Mouse (Mus musculus) MEL (cell line): ENCODE results near the gene Ccpg1. TPM values are rescaled to one million over a fixed set of nuclear protein-coding genes. Genes with fewer than 3 reads are reported as not detected.
A peak's percentile ranks its signal among the peaks of the same experiment; 100 is the strongest.

ENCODE experiments used
- DNase-seq: peaks from one replicate; pipeline ENCODE4 v3.0.0; 2011; ENCODE audit warnings: low read depth, low spot score
- H3K27ac ChIP-seq: 2 replicates; pipeline ENCODE4 v1.5.1; 2012; ENCODE audit warnings: low read depth, mild to moderate bottlenecking, control low read depth, low read length, moderate library complexity; ENCODE audit not compliant: control insufficient read depth
- H3K27me3 ChIP-seq, 2 experiments: fragments of 150-350 bp in 1 of 2; sonication (generic) in 1 of 2; 2 replicates each; pipeline ENCODE4 v1.6.1; 2012; ENCODE audit warnings: low read length in 2 of 2, mild to moderate bottlenecking in 2 of 2, improper control_type of control experiment in 1 of 2, moderate library complexity in 1 of 2; ENCODE audit not compliant: insufficient read depth in 2 of 2, control insufficient read depth in 1 of 2
- H3K36me3 ChIP-seq, 2 experiments: 2 replicates each; pipeline ENCODE4 v1.6.1; 2012 to 2014; ENCODE audit warnings: low read length in 2 of 2, improper control_type of control experiment in 1 of 2, inconsistent platforms in 1 of 2, mild to moderate bottlenecking in 1 of 2; ENCODE audit not compliant: insufficient read depth in 2 of 2, control insufficient read depth in 1 of 2
- H3K4me1 ChIP-seq, 2 experiments: fragments of 150-350 bp in 1 of 2; sonication (generic) in 1 of 2; 2 replicates each; pipeline ENCODE4 v1.6.1; 2012; ENCODE audit warnings: low read length in 2 of 2, improper control_type of control experiment in 1 of 2, mild to moderate bottlenecking in 1 of 2; ENCODE audit not compliant: insufficient read depth in 2 of 2, control insufficient read depth in 1 of 2
- H3K4me3 ChIP-seq, 2 experiments: fragments of 150-350 bp in 1 of 2; sonication (generic) in 1 of 2; 2 replicates each; pipeline ENCODE4 v1.5.1; 2012; ENCODE audit warnings: low read depth in 2 of 2, low read length in 2 of 2, mild to moderate bottlenecking in 2 of 2, moderate library complexity in 2 of 2, control low read depth in 1 of 2, improper control_type of control experiment in 1 of 2; ENCODE audit not compliant: control insufficient read depth in 1 of 2, insufficient read depth in 1 of 2
- H3K79me2 ChIP-seq: 2 replicates; pipeline ENCODE4 v1.6.1; 2012; ENCODE audit warnings: mild to moderate bottlenecking, low read length, moderate library complexity; ENCODE audit not compliant: control insufficient read depth, poor library complexity, insufficient read depth
- H3K9ac ChIP-seq: 2 replicates; pipeline ENCODE4 v1.6.1; 2012; ENCODE audit warnings: low read depth, mild to moderate bottlenecking, control low read depth, low read length, moderate library complexity; ENCODE audit not compliant: control insufficient read depth, poor library complexity, severe bottlenecking
- H3K9me3 ChIP-seq: fragments of 150-350 bp; sonication (generic); replicated peaks from 2 replicates; pipeline ENCODE4 v1.6.1; 2012; ENCODE audit warnings: mild to moderate bottlenecking, low read length, improper control_type of control experiment, moderate library complexity; ENCODE audit not compliant: insufficient read depth
- CTCF ChIP-seq, 3 experiments: IDR thresholded peaks in 2 of 3; conservative IDR thresholded peaks in 1 of 3; 2 replicates each; pipeline ENCODE4 v1.5.1; 2011 to 2012; ENCODE audit warnings: low read length in 3 of 3, low read depth in 2 of 3, mild to moderate bottlenecking in 2 of 3, improper control_type of control experiment in 1 of 3, inconsistent platforms in 1 of 3, mixed read lengths in 1 of 3, moderate library complexity in 1 of 3; ENCODE audit not compliant: control insufficient read depth in 1 of 3, insufficient read depth in 1 of 3, poor library complexity in 1 of 3, severe bottlenecking in 1 of 3
- ELF1 ChIP-seq: IDR thresholded peaks from 2 replicates; pipeline ENCODE4 v1.6.1; 2014; ENCODE audit warnings: low read depth, mild to moderate bottlenecking, inconsistent platforms, low read length, improper control_type of control experiment, moderate library complexity
- ETS1 ChIP-seq: IDR thresholded peaks from 2 replicates; pipeline ENCODE4 v1.6.1; 2012; ENCODE audit warnings: low read depth, mild to moderate bottlenecking, inconsistent platforms, low read length, improper control_type of control experiment, moderate library complexity
- GABPA ChIP-seq: IDR thresholded peaks from 2 replicates; pipeline ENCODE4 v1.6.1; 2012; ENCODE audit warnings: low read depth, mild to moderate bottlenecking, inconsistent platforms, low read length, improper control_type of control experiment, moderate library complexity
- MAFK ChIP-seq: IDR thresholded peaks from 2 replicates; pipeline ENCODE4 v1.6.1; 2011; ENCODE audit warnings: low read depth, mild to moderate bottlenecking, low read length, improper control_type of control experiment, borderline replicate concordance
- MAX ChIP-seq: IDR thresholded peaks from 2 replicates; pipeline ENCODE4 v1.6.1; 2011; ENCODE audit warnings: low read length, improper control_type of control experiment
- MAZ ChIP-seq: IDR thresholded peaks from 2 replicates; pipeline ENCODE4 v1.6.1; 2012; ENCODE audit warnings: low read depth, mild to moderate bottlenecking, inconsistent platforms, low read length, improper control_type of control experiment
- MEF2A ChIP-seq: IDR thresholded peaks from 2 replicates; pipeline ENCODE4 v1.6.1; 2014; ENCODE audit warnings: low read depth, mild to moderate bottlenecking, inconsistent platforms, low read length, improper control_type of control experiment; ENCODE audit not compliant: poor library complexity, insufficient replicate concordance, severe bottlenecking; ENCODE audit errors: extremely low read depth
- MXI1 ChIP-seq: IDR thresholded peaks from 2 replicates; pipeline ENCODE4 v1.6.1; 2011; ENCODE audit warnings: mild to moderate bottlenecking, low read depth, low read length, improper control_type of control experiment
- MYB ChIP-seq: IDR thresholded peaks from 2 replicates; pipeline ENCODE4 v1.6.1; 2011; ENCODE audit warnings: mild to moderate bottlenecking, low read depth, low read length, improper control_type of control experiment
- MYC ChIP-seq: IDR thresholded peaks from 2 replicates; pipeline ENCODE4 v1.6.1; 2011; ENCODE audit warnings: low read depth, mild to moderate bottlenecking, low read length, improper control_type of control experiment, moderate library complexity
- NRF1 ChIP-seq: IDR thresholded peaks from 2 replicates; pipeline ENCODE4 v1.6.1; 2014; ENCODE audit warnings: low read depth, mild to moderate bottlenecking, inconsistent platforms, low read length, improper control_type of control experiment, moderate library complexity; ENCODE audit not compliant: poor library complexity, insufficient read depth, severe bottlenecking
- POLR2A ChIP-seq, 2 experiments: IDR thresholded peaks; 2 replicates each; pipeline ENCODE4 v1.6.1; 2011 to 2012; ENCODE audit warnings: low read length in 2 of 2, mild to moderate bottlenecking in 2 of 2, control low read depth in 1 of 2, improper control_type of control experiment in 1 of 2, low read depth in 1 of 2, moderate library complexity in 1 of 2; ENCODE audit not compliant: control insufficient read depth in 1 of 2, insufficient read depth in 1 of 2, poor library complexity in 1 of 2
- POLR2AphosphoS2 ChIP-seq: IDR thresholded peaks from 2 replicates; pipeline ENCODE4 v1.6.1; 2011; ENCODE audit warnings: low read length, improper control_type of control experiment
- RAD21 ChIP-seq: IDR thresholded peaks from 2 replicates; pipeline ENCODE4 v1.6.1; 2011; ENCODE audit warnings: mild to moderate bottlenecking, low read depth, low read length, improper control_type of control experiment
- RCOR1 ChIP-seq: IDR thresholded peaks from 2 replicates; pipeline ENCODE4 v1.6.1; 2012; ENCODE audit warnings: low read depth, mild to moderate bottlenecking, inconsistent platforms, low read length, improper control_type of control experiment
- SIN3A ChIP-seq: IDR thresholded peaks from 2 replicates; pipeline ENCODE4 v1.6.1; 2012; ENCODE audit warnings: low read length, improper control_type of control experiment, inconsistent platforms
- SMC3 ChIP-seq: IDR thresholded peaks from 2 replicates; pipeline ENCODE4 v1.6.1; 2011; ENCODE audit warnings: low read depth, low read length, improper control_type of control experiment
- TAL1 ChIP-seq: IDR thresholded peaks from 2 replicates; pipeline ENCODE4 v1.6.1; 2012; ENCODE audit warnings: mild to moderate bottlenecking, inconsistent platforms, low read length, moderate library complexity, mixed read lengths
- TBP ChIP-seq: IDR thresholded peaks from 2 replicates; pipeline ENCODE4 v1.8.0; 2011; ENCODE audit warnings: low read depth, low read length, improper control_type of control experiment
- TCF12 ChIP-seq: IDR thresholded peaks from 2 replicates; pipeline ENCODE4 v1.6.1; 2014; ENCODE audit warnings: low read depth, mild to moderate bottlenecking, inconsistent platforms, low read length, improper control_type of control experiment, moderate library complexity
- UBTF ChIP-seq: IDR thresholded peaks from 2 replicates; pipeline ENCODE4 v1.6.1; 2012; ENCODE audit warnings: low read depth, mild to moderate bottlenecking, inconsistent platforms, low read length, improper control_type of control experiment, moderate library complexity, borderline replicate concordance; ENCODE audit not compliant: insufficient read depth
- USF1 ChIP-seq: IDR thresholded peaks from 2 replicates; pipeline ENCODE4 v1.6.1; 2014; ENCODE audit warnings: low read depth, mild to moderate bottlenecking, inconsistent platforms, low read length, improper control_type of control experiment, moderate library complexity
- USF2 ChIP-seq, 2 experiments: IDR thresholded peaks; 2 replicates each; pipeline ENCODE4 v1.6.1; 2011 to 2012; ENCODE audit warnings: improper control_type of control experiment in 2 of 2, low read length in 2 of 2, borderline replicate concordance in 1 of 2, inconsistent platforms in 1 of 2, low read depth in 1 of 2, mild to moderate bottlenecking in 1 of 2; ENCODE audit not compliant: insufficient read depth in 1 of 2
- ZC3H11A ChIP-seq: IDR thresholded peaks from 2 replicates; pipeline ENCODE4 v1.6.1; 2012; ENCODE audit warnings: low read depth, mild to moderate bottlenecking, inconsistent platforms, low read length, improper control_type of control experiment
- ZKSCAN1 ChIP-seq: IDR thresholded peaks from 2 replicates; pipeline ENCODE4 v1.6.1; 2012; ENCODE audit warnings: low read depth, mild to moderate bottlenecking, inconsistent platforms, low read length, improper control_type of control experiment, moderate library complexity
- ZNF384 ChIP-seq: IDR thresholded peaks from 2 replicates; pipeline ENCODE4 v1.6.1; 2012; ENCODE audit warnings: low read depth, mild to moderate bottlenecking, inconsistent platforms, low read length, improper control_type of control experiment
- polyA plus RNA-seq, 2 experiments: library from polyadenylated mRNA; stranded (reverse) in 1 of 2; unstranded in 1 of 2; fragments of >175 nt in 1 of 2; fragments of >200 nt in 1 of 2; gene quantifications; 2 replicates each; pipeline versions ENCODE4 v1.2.1 to v1.2.4; 2012; ENCODE audit warnings: low replicate concordance in 2 of 2, low read depth in 1 of 2; ENCODE audit not compliant: insufficient read length in 2 of 2, insufficient read depth in 1 of 2, missing spikeins in 1 of 2
- total RNA-seq: library from RNA; depleted of rRNA; stranded (reverse); fragments of 300-350 nt; gene quantifications from 2 replicates; pipeline ENCODE4 v1.2.3, GENCODE M21; 2012

Ccpg1 gene
- total and polyA plus RNA-seq, 3 experiments, result 2.1 to 12.5 TPM; not detected in 1

- no peak for TF ChIP-seq TBP
- no peak; the same call in 1 of the 2 replicates for TF ChIP-seq RAD21
- no peak for TF ChIP-seq POLR2A (IDR thresholded peaks at IDR 0.05; ENCODE audit: control insufficient read depth in 1 of 2, insufficient read depth in 1 of 2, low read depth in 1 of 2, low read length in 2 of 2, poor library complexity in 1 of 2)
- TF ChIP-seq MYC, result no peak
- no peak for TF ChIP-seq RCOR1
- TF ChIP-seq USF2 (IDR thresholded peaks at IDR 0.05; ENCODE audit: borderline replicate concordance in 1 of 2, insufficient read depth in 1 of 2, low read depth in 1 of 2, low read length in 2 of 2), result no peak
- peak in 1 of 3 experiments; percentile 27; a peak in 2 of 6 replicates for TF ChIP-seq CTCF (IDR thresholded peaks at IDR 0.05 in 2 of 3, conservative IDR thresholded peaks at IDR 0.05 in 1 of 3; ENCODE audit: control insufficient read depth in 1 of 3, insufficient read depth in 1 of 3, low read depth in 2 of 3, low read length in 3 of 3, poor library complexity in 1 of 3, severe bottlenecking in 1 of 3)
- TF ChIP-seq UBTF, result no peak
- TF ChIP-seq MAFK, result no peak
- TF ChIP-seq ELF1, result no peak
- TF ChIP-seq SMC3, result peak; percentile 35
- no peak for TF ChIP-seq USF1
- no peak for TF ChIP-seq TCF12
- TF ChIP-seq SIN3A, result no peak
- Histone ChIP-seq H3K36me3 (no peaks in the 10 kb centered on the region; a peak in 2 of 4 replicates), H3K9ac (no peak overlapping the region)
Observed at GRCm38 (mm10) chr9:73012629-73013028, 27.4 kb downstream of the Ccpg1 start.

GRCm38 (mm10) chr9:73014724-73015123, 29.5 kb downstream of the Ccpg1 start:
- H3K27ac ChIP-seq, result no peak overlapping the region
- H3K79me2 ChIP-seq, result no peaks in the 10 kb centered on the region
- no peak for DNase-seq
- no peak overlapping the region for H3K9ac ChIP-seq
- TF ChIP-seq ZNF384, result no peak
- no peak for TF ChIP-seq ELF1
- no peak for TF ChIP-seq TAL1
- TF ChIP-seq ZC3H11A, result no peak
- TF ChIP-seq MYB, result no peak
- TF ChIP-seq SMC3, result no peak
- TF ChIP-seq MYC, result no peak
- TF ChIP-seq MAX, result no peak
- TF ChIP-seq UBTF, result no peak
- no peak for TF ChIP-seq POLR2AphosphoS2
- no peak for TF ChIP-seq ETS1
- no peak for TF ChIP-seq TBP
- TF ChIP-seq GABPA, result no peak
- no peak for TF ChIP-seq CTCF (IDR thresholded peaks at IDR 0.05 in 2 of 3, conservative IDR thresholded peaks at IDR 0.05 in 1 of 3; ENCODE audit: control insufficient read depth in 1 of 3, insufficient read depth in 1 of 3, low read depth in 2 of 3, low read length in 3 of 3, poor library complexity in 1 of 3, severe bottlenecking in 1 of 3)
- TF ChIP-seq MXI1, result no peak
- no peak for TF ChIP-seq MEF2A
- no peak for TF ChIP-seq ZKSCAN1
- TF ChIP-seq NRF1, result no peak
- no peak for TF ChIP-seq MAZ
- TF ChIP-seq TCF12, result no peak
- no peaks in the 10 kb centered on the region for H3K9me3 ChIP-seq
- no peaks in the 10 kb centered on the region for H3K27me3 ChIP-seq
- no peak overlapping the region for H3K4me3 ChIP-seq
- no peaks in the 10 kb centered on the region for H3K4me1 ChIP-seq
- H3K36me3 ChIP-seq, result no peaks in the 10 kb centered on the region; a peak in 1 of 4 replicates

More at GRCm38 (mm10) chr9:73012629-73013028, 27.4 kb downstream of the Ccpg1 start:
- DNase-seq, result peak; percentile 9
- Histone ChIP-seq H3K27me3 (no peaks in the 10 kb centered on the region), H3K4me1 (no peaks in the 10 kb centered on the region; a peak in 1 of 4 replicates), H3K4me3 (no peak overlapping the region), H3K27ac (no peak overlapping the region), H3K79me2 (no peaks in the 10 kb centered on the region), H3K9me3 (no peaks in the 10 kb centered on the region)
